Mouse (Mus musculus) myocyte (in vitro differentiated cells): ENCODE results near the gene Fn1.

ENCODE experiments used
- CEBPB ChIP-seq: IDR thresholded peaks from 2 replicates; pipeline ENCODE4 v1.6.1; 2011; ENCODE audit warnings: mild to moderate bottlenecking, moderate library complexity; ENCODE audit not compliant: poor library complexity, insufficient read depth, severe bottlenecking
- E2F4 ChIP-seq: IDR thresholded peaks from one replicate; pipeline ENCODE4 v1.6.1; 2011; ENCODE audit warnings: mild to moderate bottlenecking, control low read depth, moderate library complexity; ENCODE audit not compliant: insufficient read depth
- MAX ChIP-seq: IDR thresholded peaks from one replicate; pipeline ENCODE4 v1.6.1; 2011; ENCODE audit warnings: low read depth, mild to moderate bottlenecking, control low read depth
- MYOD1 ChIP-seq, 3 experiments: IDR thresholded peaks; one replicate each; pipeline ENCODE4 v1.6.1; 2011; ENCODE audit warnings: control low read depth in 2 of 3, low read depth in 2 of 3, mild to moderate bottlenecking in 2 of 3, moderate library complexity in 1 of 3; ENCODE audit not compliant: insufficient read length in 2 of 3, control insufficient read depth in 1 of 3
- MYOG ChIP-seq, 3 experiments: IDR thresholded peaks; one replicate each; pipeline ENCODE4 v1.6.1; 2011; ENCODE audit warnings: control low read depth in 2 of 3, low read depth in 2 of 3, mild to moderate bottlenecking in 2 of 3; ENCODE audit not compliant: insufficient read length in 2 of 3, control insufficient read depth in 1 of 3, insufficient read depth in 1 of 3
- POLR2A ChIP-seq: IDR thresholded peaks from one replicate; pipeline ENCODE4 v1.6.1; 2011; ENCODE audit warnings: low read depth, mild to moderate bottlenecking, control low read depth, moderate library complexity; ENCODE audit not compliant: insufficient read length
- POLR2AphosphoS2 ChIP-seq: IDR thresholded peaks from one replicate; pipeline ENCODE4 v1.6.1; 2011; ENCODE audit warnings: low read depth, control low read depth; ENCODE audit not compliant: insufficient read length
- SRF ChIP-seq: IDR thresholded peaks from one replicate; pipeline ENCODE4 v1.6.1; 2011; ENCODE audit warnings: low read depth; ENCODE audit not compliant: control insufficient read depth, insufficient read length
- TCF12 ChIP-seq: IDR thresholded peaks from one replicate; pipeline ENCODE4 v1.6.1; 2011; ENCODE audit warnings: mild to moderate bottlenecking, control low read depth; ENCODE audit not compliant: poor library complexity, insufficient read depth, severe bottlenecking
- TCF3 ChIP-seq: IDR thresholded peaks from one replicate; pipeline ENCODE4 v1.6.1; 2011; ENCODE audit warnings: low read depth, control low read depth; ENCODE audit not compliant: insufficient read length
- USF1 ChIP-seq: IDR thresholded peaks from one replicate; pipeline ENCODE4 v1.6.1; 2011; ENCODE audit warnings: low read depth, mild to moderate bottlenecking, control low read depth, moderate library complexity

DNA sequence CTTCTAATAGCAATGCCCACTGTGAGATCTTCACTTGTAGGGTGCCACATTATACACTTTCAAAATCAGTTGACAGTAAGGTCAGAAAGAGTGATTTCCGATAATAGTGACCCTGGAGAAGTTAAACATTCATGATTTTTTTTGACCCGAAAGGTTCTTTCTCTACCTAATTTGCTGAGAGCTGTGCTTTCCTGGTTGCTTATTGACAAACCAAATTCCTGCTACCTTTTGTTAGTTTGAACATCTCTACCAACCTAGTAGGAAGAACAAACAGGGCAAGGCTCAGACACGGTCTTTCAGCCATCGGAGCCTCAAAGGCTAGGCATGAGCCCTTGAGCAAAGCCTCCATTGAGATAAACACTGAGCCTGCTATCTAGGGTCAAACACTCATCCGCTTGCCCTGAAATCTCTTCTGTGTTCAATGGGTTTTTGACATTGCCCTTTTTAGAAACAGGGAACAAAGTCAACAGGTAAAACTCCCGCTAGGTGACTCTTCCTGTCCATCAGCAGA lies 18.5 kb downstream of the Fn1 start:
- no peak for TF ChIP-seq POLR2A
- no peak for TF ChIP-seq E2F4
- no peak for TF ChIP-seq MAX
- no peak for TF ChIP-seq POLR2AphosphoS2
- no peak for TF ChIP-seq USF1
- TF ChIP-seq TCF12 = no peak
- no peak for TF ChIP-seq SRF
- TF ChIP-seq MYOD1 (IDR thresholded peaks at IDR 0.05; ENCODE audit: control insufficient read depth in 1 of 3, insufficient read length in 2 of 3, low read depth in 2 of 3) = no peak
- no peak for TF ChIP-seq TCF3
- no peak for TF ChIP-seq MYOG (IDR thresholded peaks at IDR 0.05; ENCODE audit: control insufficient read depth in 1 of 3, insufficient read depth in 1 of 3, insufficient read length in 2 of 3, low read depth in 2 of 3)
- TF ChIP-seq CEBPB = no peak
